Mouse (Mus musculus) naive thymus-derived CD4-positive, alpha-beta T cell, adult 2 months (primary cell): Measurements from ENCODE around the gene Npc2.

Experiments
- DNase-seq: peaks from one replicate; pipeline ENCODE4 v3.0.0-alpha.2; 2011; ENCODE audit warnings: low read depth

Npc2 gene

GRCm38 (mm10) chr12:84784604-84785381, 11.8 kb upstream of the Npc2 start:
- DNase-seq: peak; percentile 88

GRCm38 (mm10) chr12:84776229-84776628, 3.3 kb upstream of the Npc2 start:
- no peak for DNase-seq

GRCm38 (mm10) chr12:84774376-84774775, 1.4 kb upstream of the Npc2 start:
- no peak for DNase-seq

- no peak for DNase-seq
Observed at GRCm38 (mm10) chr12:84773476-84773875, 524 bp upstream of the Npc2 start.

- DNase-seq: no peak
Observed at GRCm38 (mm10) chr12:84771981-84772520, 901 bp downstream of the Npc2 start.

GRCm38 (mm10) chr12:84769624-84770023, 3.3 kb downstream of the Npc2 start:
- DNase-seq: peak; percentile 77

- peak; percentile 34 for DNase-seq
Observed at GRCm38 (mm10) chr12:84767510-84767909, 5.4 kb downstream of the Npc2 start.

GRCm38 (mm10) chr12:84766113-84766735, 6.7 kb downstream of the Npc2 start:
- DNase-seq: no peak

GRCm38 (mm10) chr12:84765506-84765905, 7.4 kb downstream of the Npc2 start:
- peak; percentile 25 for DNase-seq

- DNase-seq: no peak
Observed at GRCm38 (mm10) chr12:84764756-84765155, 8.2 kb downstream of the Npc2 start.

GRCm38 (mm10) chr12:84763577-84764218, 9.3 kb downstream of the Npc2 start:
- DNase-seq: peak; percentile 21

- peak; percentile 89 for DNase-seq
Observed at GRCm38 (mm10) chr12:84762532-84762931, 10.4 kb downstream of the Npc2 start.

GRCm38 (mm10) chr12:84759063-84759462, 13.9 kb downstream of the Npc2 start:
- DNase-seq: peak; percentile 66

- DNase-seq: no peak
Observed at GRCm38 (mm10) chr12:84756016-84756415, 16.9 kb downstream of the Npc2 start.

- DNase-seq: peak; percentile 81
Observed at GRCm38 (mm10) chr12:84755008-84755695, 17.8 kb downstream of the Npc2 start.

GRCm38 (mm10) chr12:84752131-84752977, 20.6 kb downstream of the Npc2 start:
- peak; percentile 38 for DNase-seq

- no peak for DNase-seq
Observed at GRCm38 (mm10) chr12:84750661-84751060, 22.3 kb downstream of the Npc2 start.

GRCm38 (mm10) chr12:84748134-84748533, 24.8 kb downstream of the Npc2 start:
- no peak for DNase-seq

GRCm38 (mm10) chr12:84745700-84746099, 27.3 kb downstream of the Npc2 start:
- DNase-seq: no peak

GRCm38 (mm10) chr12:84743496-84743895, 29.5 kb downstream of the Npc2 start:
- no peak for DNase-seq

- no peak for DNase-seq
Observed at GRCm38 (mm10) chr12:84733366-84733765, 39.6 kb downstream of the Npc2 start.
